Mouse (Mus musculus): ENCODE results near the gene A630073D07Rik.
A peak's percentile ranks its signal among the peaks of the same experiment; 100 is the strongest.
"Not testable (repeated sequence)": the region's sequence is repeated elsewhere in the genome, so short reads cannot be mapped to it uniquely, and the experiment has no call there.

Gene A630073D07Rik

DNA sequence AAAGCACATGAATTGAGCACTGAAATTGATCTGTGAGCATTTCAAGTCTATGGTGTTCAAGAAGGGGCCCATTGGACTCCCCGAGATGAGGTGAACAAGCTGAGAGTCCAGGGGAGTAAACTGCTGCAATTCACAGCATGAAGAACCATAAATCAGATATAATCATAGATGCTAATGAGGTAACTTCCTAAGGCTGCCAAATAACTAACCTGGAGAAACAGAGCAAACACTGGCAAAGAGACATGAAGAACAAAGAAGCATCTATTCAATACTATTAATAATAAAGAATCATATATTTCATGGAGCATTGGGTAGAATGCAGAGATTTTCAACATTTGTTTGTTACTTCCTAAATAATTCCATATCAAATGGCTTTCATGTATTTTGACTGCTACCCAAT is at the start of gene A630073D07Rik:
Gene A630073D07Rik, minus strand, starts transcription at position 101 of the 400 bp plus-strand sequence.
- no peak for DNase-seq

DNA sequence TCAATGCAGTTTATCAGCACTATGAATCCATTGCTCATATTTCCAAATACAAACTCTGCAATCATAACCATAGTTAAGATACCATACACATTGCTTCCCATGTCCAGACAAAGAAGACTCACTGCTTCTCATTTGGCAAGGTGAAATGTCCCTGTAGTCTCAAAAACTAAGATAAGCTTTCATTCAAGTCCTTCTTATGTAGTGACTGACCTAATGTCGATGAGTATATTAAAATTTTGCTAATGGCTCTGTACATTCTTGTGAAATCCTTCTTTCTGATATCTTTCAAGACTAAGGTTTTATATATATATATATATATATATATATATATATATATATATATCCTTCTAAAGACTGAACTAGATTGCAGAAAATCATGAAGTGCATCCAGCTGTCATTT is 49.6 kb upstream of the A630073D07Rik start, which contains the start of gene Tas2r121:
Gene Tas2r121, minus strand, starts transcription at position 101 of the 400 bp plus-strand sequence.
- DNase-seq, result no peak

DNA sequence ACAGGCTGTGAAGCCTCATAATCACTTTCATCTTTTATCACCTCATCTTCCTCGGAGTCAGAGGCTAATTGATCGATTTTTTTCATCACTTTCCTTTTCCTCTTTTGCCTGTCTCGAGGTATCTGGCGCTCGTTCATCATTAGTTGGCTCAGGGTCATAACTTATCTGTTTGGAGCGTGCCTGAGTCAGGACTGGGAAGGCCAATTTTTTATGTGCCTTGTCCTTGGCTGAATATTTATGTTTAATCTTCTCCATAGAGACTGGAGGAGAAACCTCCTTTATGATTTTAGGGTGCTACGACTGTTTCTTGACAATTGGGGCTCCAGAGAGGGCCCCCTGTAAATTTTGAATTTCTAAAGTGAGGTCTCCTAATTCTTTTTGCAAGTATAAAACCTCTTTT is 40.3 kb upstream of the A630073D07Rik start:
- DNase-seq, result not testable (repeated sequence)

DNA sequence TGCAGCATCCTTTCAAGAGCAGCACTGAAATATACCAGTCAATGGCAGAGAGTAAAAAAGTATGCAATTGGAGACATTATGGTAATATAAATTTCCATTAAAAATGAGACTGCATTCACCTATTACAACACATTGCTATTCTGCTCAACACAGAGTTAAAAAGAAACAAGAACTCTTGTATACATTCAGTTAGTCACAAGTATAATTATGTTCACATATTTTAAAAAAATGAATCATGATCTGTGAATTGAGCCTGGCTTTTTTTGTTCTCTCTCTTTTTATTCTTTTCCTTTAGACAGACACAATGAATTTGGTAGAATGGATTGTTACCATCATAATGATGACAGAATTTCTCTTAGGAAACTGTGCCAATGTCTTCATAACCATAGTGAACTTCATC is 5.3 kb upstream of the A630073D07Rik start, which contains the start of gene Tas2r120:
Gene Tas2r120, plus strand, starts transcription at position 301 of the 400 bp plus-strand sequence.
- DNase-seq, result no peak

DNA sequence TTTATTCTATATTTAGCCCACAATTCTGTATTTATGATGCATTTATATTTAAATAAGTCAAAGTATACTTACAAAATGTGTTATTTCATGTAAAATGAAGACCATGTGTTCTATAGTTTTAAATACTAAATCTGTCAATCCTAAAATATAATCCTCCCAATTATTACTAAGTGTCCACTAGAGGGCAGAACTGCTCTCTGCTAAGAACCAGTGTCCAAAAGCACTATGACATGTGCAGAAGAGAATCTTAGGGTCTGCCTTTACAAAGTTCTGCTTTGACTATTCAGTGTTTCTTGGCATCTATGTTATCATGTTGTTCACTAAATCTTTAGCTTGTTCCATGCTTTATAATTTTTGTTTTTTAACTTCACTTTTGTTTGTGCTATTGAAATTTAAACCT is 1.9 kb downstream of the A630073D07Rik start:
- peak in 1 of 2 experiments; percentile 5 for DNase-seq

DNA sequence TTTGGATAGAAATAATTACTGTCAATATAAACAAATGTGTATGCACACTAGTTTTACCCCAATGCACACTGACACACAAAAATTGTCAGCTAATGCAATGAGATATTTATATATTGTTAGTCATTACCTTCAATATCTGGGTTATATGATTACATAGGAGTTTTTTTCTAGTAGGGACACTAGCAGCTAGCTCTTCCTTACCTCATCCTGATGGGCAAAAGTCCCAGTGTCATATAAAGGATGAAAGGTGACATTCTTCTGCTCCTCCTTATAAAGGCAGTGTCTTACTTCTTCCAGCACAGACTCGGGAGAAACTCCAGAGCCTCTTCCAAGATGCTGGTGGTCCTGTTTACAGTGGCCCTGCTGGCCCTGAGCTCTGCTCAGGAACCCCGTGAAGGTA is 55.7 kb downstream of the A630073D07Rik start, which contains the start of gene Prp2:
Gene Prp2, plus strand, starts transcription at position 301 of the 400 bp plus-strand sequence.
- DNase-seq, result not testable (repeated sequence)
